Mouse (Mus musculus) liver, postnatal 0 days (tissue): ENCODE data around the gene Acox3.

Source experiments
- CTCF ChIP-seq: sonication (generic); IDR thresholded peaks from 2 replicates; pipeline ENCODE4 v1.5.1; 2016; ENCODE audit warnings: antibody characterized with exemption, low read depth
- EP300 ChIP-seq: IDR thresholded peaks from 2 replicates; pipeline ENCODE4 v1.6.1; 2016; ENCODE audit warnings: antibody characterized with exemption, low read depth, mild to moderate bottlenecking

GRCm38 (mm10) chr5:35576409-35577020 lies 6.3 kb upstream of the Acox3 start:
- TF ChIP-seq CTCF (no peak), EP300 (no peak)
